Mouse (Mus musculus) neural tube, embryonic 10.5 days (tissue): ENCODE data around the gene Mpp4.

Experiments
- DNase-seq: peaks from one replicate; pipeline ENCODE4 v3.0.0-alpha.2; 2017; ENCODE audit warnings: low spot score; ENCODE audit errors: extremely low spot score

Mpp4 gene

DNA sequence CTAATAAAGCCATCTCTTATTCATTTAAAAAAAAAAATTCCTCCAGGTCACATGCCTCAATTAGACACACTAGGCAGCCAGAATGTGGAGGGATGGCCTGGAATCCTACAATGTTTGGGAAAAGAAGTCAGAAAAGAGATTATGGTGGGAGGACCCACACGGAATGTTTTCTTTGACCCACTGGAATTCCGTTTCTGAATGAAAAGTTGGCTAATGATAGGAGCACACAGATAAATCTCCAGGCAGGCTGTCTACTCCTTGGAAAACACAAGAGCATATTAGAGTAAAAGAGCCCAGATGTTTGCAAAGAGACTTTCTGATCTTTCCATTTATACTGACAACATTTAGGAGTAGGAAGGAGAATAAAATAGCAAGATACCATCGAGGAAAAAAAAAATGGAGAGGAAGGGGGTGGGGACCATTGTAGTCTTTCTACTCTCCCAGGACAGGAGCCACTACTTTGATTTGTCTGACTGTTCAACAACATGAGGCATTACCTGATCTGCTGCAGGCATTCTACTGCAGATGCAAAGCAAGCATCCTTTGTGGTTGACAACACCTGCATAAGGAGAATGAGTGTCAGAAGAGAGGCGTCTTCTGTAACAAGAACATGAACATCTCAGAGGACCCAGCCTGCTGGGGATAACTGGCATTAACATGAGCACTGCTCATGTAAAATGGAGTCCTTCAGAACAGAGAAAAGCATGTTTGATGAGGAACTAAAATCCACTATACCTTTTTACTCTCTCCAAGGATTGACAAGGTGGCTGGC, 4.7 kb upstream of the Mpp4 start:
- no peak for DNase-seq

DNA sequence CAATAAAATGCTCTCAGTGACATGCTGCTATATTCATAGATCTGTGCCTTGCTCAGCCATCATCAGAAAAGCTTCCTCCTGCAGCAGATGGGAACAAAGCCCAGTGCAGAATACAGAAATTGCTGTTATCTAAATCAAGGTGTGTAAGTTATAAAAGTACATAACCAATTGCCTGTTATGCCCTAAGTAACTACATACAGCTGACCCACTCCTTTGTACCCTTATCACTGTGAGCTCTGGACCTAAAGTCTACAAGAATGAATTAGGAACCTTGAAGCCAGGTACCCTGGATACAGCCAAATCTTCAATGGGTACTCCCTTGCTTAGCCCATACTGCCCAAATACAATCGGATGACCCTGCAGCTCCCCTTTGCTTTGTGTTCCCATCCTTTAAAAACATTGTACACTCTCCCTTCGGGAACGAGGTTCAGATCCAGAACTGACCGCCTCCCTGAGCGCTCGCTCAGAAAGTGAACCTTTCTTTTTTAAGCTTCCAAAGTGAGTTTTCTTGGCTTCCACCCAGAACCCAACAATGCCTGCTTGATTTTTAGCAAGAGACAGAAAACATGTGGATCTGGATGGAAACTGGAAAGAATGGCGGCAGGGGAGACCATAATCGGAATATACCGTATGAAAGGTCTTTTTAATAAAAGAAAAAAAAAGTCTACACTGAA, 3.2 kb upstream of the Mpp4 start:
- DNase-seq, result no peak

DNA sequence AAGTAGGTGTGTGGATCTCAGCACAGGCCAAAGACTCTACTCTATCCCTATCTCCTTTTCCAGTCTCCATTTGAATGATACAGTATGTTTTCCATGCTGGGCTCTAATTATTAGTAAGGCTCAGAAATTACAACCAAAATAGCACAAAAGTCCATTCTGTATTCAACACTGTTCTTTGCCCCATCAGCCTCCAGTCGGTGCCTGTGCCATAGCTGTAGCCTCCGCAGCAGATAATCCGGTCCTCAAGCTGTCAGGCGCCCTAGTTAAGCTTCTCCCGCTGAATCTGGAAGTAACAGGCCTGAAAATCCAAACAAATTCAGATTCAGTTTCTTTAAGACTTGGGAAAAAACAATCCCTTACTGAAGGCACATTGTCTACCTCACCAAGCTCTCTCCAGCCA, 729 bp upstream of the Mpp4 start:
- no peak for DNase-seq

DNA sequence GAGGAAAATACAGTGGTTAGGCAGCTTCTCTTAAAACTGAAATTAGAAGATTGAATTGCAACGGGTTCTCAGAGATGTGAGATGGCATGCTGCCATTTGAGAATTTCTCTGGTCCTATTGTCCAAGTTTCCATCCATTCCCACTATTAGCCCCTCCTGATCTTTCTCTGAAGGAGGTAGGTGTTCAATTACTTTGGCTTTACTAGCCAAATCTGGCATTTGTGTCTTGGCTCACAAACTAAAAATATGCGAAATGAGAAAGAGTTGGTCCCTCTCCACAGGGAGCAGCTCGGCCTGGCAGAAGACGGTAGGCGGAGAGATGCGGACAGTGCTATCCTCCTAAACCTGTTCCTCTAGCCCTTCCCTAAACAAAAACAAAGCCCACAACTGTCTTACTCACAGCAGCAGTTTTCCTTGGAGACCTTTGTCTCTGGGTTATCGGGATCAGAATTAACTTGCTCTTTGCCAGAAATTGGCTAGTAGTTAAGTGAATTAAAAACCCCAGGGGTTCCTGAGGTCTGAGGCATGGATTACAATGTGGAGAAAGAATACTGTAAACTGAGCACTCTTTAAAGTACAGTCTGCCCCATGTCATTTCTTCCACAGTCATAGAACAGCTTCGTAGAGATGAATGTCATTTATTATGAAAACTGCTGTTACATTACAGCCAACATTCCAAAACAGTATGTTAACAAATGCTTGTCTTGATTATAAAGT, 722 bp downstream of the Mpp4 start:
- DNase-seq, result no peak

DNA sequence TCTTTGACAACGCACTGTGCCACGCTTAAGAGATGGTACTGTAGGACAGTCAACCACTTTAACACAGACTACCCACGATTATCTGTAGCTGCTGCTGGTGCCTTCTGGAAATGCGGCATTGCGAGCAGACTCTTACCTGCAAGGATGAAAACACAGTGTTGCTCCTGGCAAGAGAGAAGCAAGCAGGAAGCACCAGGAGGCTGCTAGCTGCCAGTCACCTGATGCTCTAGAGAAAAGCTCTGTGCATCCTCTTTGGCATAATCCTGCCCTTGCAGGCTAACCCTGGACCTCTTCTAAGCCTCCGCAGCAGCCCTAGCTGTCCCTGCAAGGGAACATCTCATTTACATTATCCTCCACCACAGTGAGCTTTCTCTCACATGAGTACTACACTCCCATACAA, 1.8 kb downstream of the Mpp4 start:
- no peak for DNase-seq

DNA sequence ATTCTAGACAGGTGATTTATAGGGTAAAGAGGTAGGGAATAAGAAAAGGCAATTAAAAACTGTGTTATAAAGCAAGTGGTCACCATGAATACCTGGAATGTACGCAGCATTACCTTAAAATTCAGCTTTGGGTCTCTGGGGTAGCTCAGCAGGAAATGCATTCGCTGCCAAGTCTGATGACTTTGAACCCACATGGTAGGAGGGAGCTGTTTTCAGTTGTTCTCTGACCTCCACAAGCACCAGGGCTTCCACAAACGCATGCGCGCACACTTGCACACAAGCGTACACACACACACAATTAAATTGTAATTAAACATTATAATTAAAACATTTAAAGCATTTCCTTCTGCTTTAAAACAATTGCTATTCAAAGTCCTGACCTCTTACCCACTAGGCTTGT, 2.3 kb downstream of the Mpp4 start:
- DNase-seq, result no peak

DNA sequence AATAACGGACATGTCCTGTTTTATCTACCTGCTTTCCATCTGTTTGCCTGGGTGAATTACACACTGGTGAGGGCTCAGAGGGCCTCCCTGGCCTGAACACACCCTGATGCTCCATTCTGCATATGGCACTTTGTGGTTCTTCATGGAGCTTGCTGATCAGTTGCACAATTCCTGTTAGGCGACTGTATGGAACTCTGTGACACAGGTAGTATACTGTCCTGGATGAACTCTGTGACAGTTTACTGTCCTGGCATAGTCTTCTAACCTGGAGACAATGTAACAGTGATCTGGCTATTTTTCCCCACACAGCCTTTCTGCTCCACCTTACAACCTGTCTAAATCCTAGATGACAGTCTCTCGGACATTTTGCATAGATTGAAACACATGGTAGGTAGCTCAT, 4.1 kb downstream of the Mpp4 start:
- no peak for DNase-seq

DNA sequence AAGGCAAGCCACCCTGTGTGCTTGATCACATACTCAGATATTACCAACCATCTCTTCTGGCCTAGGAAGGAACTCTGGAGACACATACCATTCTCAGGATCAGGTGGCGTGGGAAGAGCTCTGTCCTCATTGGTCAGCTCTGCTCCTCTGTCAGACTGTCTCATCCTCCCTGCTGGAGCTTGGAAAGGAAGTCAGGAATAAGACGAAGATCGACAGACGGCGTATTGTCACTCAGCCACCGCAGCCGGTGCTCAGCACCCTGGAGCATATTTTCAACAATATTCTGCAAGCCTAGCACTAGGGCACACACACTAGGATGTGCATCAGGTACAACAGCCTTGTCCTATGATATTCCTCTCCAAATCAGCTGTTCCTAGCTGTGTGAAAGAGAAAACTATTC, 4.7 kb downstream of the Mpp4 start:
- no peak for DNase-seq

DNA sequence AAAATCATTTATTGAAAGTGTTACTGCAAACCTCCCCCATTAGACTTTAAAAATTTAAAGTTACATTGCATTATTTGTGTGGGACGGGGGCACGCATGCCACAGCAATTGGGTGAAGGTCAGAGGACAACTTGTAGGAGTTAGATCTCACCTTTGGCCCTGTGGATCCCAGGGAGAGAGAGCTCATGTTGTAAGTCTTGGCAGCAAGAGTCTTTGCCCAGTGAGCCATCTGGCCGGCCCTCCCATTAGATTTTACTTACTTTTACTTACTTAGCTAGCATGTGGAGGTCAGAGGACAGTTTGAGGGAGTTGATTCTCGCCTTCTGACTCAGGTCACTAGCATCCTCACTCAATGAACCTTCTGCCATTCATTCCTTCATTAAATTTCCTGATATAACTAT, 5.3 kb downstream of the Mpp4 start:
- DNase-seq, result no peak

DNA sequence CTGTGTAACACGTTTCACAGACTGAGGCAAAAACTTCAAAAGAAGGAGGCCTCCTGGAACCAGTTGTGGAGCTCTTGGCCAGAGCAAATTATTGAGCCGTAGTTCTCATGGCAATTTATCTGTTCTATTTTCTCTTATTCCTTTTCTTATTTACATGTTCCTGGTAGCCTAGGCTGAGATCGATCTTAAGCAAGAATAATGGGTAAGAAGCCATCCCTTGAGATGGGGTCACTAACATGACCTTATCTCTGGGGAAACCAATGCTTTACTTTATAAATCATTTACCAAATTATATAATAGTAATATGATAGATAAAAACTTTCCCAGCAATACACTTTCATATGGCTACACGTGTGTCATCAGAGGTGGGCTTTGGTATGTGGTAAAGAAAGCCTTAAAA, 10.8 kb downstream of the Mpp4 start:
- DNase-seq, result no peak

DNA sequence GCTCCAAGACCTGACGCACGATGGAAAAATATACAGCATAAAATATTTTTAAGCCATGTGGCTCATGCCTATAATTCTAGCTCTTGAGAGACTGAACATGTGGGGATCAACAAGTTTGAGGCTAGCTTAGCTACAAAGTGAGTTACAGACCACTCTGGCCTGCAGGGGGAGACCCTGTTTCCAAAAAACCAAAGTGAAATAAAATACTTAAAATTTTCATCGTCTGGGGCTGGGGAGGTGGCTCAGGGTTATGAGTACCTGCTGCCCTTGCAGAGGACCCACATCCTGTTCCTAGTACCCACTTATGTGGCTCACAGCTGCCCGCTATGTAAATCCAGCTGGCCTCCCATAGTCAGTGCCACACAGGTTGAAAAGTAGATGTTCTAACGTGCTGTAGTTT, 12.6 kb downstream of the Mpp4 start:
- DNase-seq, result no peak

DNA sequence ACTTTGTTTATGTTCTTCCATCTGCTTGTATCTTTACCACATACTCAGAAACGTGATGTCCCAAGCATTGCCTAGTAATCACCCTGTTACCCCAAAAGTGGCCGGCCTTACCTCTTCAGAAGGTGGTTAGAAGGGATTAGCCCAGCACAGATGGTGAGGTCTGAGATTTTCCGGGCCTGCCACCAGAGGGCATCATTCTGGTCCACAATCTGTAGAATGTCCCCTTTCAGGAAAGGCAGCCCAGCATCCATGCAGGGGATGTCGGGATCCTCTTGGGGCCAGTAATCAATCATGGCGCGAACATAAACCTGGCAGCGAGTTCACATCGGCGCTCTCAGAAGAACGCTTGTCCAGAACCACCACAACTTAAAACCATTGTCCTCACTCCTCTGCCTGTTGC, 18.6 kb downstream of the Mpp4 start:
- no peak for DNase-seq

DNA sequence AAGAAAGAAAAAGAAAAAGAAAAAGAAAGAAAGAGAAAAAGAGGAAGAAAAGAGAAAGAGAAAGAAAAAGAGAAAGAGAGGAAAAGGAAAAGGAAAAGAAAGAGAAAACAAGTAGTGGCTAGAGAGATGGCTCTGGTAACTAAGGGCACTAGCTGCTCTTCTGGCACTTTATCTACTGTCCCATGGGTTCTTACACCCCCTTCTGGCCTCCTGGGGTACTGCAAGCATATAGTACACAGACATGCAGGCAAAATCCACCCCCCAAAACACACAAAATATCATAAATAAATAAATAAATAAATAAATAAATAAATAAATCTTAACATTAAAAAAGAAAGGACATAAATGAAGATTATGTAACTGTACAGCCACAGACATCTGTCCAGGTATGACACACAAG, 20.4 kb downstream of the Mpp4 start:
- peak; percentile 57 for DNase-seq

DNA sequence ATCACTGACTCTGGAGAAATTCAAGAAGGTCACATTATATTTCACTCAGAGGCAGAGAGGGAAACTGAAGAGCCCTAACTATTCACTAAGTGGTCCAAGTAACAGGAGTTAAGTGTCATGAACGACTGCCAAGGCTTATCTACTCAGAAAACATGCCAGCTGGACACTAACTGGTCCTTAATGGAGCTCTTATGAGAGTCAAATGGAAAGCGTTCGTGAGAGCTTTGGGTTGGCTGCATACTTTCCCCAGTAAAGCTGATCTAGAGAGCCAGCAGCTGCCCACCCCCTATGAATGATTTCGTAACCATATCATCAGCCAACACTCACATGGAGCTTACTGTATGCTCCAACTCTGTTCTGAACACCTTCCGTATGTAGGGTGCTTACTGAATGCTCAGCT, 28.8 kb downstream of the Mpp4 start:
- DNase-seq, result no peak

DNA sequence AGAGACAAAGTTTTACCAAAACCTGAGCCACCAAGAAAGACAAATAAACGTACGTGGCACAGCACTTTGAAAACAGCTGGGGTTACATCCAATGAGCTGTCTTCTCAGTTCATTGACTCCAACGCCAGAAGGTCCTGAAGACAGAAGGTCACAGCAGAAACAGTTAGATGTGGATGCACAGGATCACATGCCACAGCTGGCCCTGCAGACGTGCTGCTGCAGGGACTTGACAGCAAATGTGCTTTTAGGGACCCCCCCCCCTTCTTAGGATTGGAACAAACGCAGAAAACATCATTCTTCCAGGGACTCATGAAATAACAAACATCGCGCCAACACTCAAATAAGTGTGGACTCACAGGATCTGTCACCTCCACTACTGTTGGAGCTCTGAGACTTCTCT, 34.3 kb downstream of the Mpp4 start:
- DNase-seq, result no peak

DNA sequence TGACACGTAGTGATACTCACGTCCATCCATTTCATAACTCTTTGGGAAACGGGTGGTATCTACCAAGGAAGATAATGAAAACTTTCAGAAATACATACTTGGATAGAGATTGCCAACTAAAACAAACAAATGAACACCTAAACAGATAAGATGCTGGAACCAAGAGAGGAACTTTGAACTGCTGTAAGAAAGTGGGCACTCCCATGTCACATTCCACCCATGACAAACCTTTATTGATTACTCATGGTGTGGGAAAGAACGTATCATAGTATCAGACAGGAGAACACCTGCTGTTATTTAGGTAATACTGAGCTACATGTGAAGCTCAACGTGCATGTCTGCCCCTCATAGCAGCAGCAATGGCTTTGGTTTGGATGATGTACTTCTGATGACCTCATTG, 37.6 kb downstream of the Mpp4 start:
- DNase-seq, result no peak

DNA sequence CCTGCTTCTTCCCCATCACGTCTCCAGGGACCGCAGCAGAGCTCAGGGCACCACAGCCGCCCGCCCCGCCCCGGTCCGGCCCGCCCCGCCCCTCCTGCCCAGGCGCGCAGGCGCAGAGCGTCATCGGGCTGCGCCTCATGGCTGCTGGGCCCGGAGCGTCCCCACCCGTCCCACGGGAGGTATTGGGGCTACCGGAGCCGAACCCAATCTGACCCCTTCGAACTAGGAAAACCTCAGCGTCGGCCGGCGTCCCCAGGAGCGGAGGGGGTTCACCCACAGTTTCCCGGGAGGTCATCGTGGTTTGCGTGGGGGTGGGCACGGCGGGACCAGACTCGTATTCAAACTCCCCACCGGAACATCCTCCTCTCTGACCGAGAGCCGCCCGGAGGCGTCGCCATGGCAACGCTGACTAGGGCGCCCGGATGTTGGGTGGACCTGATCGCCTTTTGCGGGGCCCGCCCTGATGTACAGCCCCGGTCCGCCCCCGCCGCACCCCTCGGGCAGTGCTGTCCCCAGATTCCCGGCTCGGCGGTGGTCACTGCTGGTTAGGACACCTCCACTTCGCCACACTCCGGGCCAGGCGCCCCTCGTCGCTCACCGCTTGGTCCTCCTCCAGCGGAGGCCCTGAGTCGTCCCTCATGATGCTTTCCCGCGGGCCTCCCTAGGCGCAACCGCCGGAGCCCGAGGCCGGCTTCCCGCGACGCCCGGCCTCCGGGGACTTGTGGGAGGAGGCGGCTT, 43.3 kb downstream of the Mpp4 start, which contains the start of gene Tmem237:
Gene Tmem237, minus strand, starts transcription at position 689 of the 738 bp plus-strand sequence.
- peak; percentile 98 for DNase-seq

DNA sequence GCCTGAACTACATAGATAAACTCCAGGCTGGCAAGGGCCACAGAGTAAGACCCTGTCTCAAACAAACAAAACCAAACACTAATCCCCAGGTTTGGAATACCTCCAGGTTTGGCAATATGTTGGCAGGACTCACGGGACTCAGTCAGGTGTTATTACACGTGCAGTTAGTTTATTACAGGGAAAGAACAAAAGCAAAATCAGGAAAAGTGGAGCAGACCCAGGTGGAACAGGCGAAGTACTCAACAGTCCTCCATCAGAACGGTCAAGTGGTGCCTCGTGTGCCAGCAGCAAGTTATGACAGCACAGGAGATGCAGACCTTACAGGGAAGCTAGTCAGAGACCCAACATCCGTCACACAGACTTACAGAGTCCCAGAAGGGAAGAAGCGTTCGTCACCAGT, 52.7 kb downstream of the Mpp4 start:
- no peak for DNase-seq

DNA sequence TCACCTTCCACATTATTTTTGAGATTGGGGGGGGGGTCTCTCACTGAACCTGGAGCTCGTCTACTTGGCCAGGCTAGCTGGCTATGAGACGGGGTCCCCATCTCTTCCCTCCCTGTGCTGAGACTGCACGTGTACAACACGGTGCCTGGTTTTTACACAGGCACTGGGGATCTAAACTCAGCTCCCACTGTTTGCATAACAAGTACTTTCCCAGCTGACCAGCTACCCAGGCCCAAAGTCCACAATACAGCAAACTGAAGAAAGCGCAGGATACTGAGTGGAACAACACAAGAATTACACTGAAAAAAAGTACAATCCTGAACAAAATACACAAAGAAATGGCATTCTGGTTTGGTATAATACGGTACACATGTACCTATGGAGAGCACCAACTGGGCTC, 61.1 kb downstream of the Mpp4 start:
- DNase-seq, result no peak

DNA sequence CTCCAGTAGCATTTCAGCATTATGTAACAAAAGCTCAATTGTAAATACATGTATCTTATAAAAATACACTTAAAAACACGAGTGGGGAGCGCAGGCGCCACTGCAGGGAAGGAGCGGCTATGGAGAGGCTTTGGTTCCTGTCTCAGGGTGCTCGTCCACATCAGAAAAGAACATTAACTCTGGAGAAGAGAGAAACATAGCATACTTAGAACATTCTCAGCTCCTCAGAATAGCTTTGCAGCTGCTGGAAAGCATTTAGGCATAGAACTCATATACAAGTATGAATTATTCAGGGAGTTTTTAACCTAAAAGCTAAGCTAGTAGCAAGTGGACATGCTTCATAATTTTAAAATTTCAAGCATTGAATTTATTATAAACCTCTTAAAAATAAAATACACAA, 62.2 kb downstream of the Mpp4 start:
- no peak for DNase-seq

DNA sequence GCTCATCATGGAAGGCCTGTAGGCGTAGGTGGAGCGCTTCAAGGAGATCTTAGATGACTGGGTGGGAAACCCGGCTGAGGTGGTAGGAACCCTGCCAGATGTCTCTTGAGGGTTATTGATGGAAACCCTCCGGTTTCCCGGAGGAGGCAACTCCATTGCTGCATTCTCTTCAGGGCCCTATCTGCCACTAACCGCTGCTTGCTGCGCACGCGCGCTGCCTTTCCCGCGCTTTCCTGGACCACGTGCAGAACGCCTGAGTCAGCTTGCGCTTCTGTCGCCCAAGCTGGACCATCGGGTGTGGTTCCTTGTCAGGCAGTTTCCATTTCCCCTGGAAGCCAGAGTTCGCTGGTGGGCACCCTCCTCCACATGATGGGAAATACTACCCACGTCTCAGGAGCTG, 68.5 kb downstream of the Mpp4 start, which contains the start of gene C2cd6:
Gene C2cd6, minus strand, starts transcription at position 196 of the 400 bp plus-strand sequence.
- DNase-seq, result no peak
